Mouse (Mus musculus): ENCODE data around the gene R3hcc1l. TPM values are rescaled to one million over a fixed set of nuclear protein-coding genes. Genes with fewer than 3 reads are reported as not detected.

R3hcc1l gene
- polyA plus RNA-seq (2012) = 0.72 and 1.3 TPM in 2 replicates

DNA sequence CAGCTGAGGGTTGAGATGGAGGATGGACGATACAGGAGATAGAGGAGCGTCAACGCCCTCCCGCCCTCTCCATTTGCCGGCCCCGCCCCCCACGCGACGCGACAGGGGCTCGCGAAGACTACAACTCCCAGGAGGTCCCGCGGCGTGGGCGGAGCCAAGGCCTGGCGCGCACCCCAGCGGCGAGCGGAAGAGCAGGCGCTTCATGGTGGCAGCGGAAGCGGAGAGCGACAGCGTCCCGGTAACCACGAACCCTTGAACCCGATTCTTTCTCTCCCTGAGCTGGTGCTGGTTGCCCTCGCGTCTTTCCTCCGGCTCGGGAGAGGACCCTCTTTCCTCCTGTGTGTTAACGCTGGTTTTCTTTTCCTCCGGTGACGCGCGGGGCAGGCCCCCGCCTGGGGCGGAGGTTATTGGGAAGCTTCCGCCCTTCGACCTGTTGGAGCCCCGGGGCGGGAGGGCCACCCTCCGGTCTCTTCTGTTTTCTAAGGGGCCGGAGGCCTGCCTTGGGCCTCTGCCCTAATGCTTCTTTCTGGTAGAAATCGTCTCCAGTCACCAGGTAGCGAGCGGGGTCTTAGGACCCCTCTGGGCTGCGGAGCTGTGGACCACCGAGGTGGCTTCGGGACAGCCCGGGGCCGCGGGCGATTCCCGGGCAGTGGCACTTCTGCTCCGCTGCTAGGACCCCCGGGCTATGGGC, at the start of gene R3hcc1l:
Gene R3hcc1l (plus strand): TSS at position 140 of the 691 bp plus-strand sequence.
- no peak for TF ChIP-seq GATA1 (IDR thresholded peaks at IDR 0.05; ENCODE audit: low read length)

- no peak for TF ChIP-seq GATA1 (IDR thresholded peaks at IDR 0.05; ENCODE audit: low read length)
Measured at GRCm38 (mm10) chr19:42471571-42471970, 47.0 kb upstream of the R3hcc1l start.

GRCm38 (mm10) chr19:42472831-42473230, 45.7 kb upstream of the R3hcc1l start:
- no peak for TF ChIP-seq GATA1 (IDR thresholded peaks at IDR 0.05; ENCODE audit: low read length)

DNA sequence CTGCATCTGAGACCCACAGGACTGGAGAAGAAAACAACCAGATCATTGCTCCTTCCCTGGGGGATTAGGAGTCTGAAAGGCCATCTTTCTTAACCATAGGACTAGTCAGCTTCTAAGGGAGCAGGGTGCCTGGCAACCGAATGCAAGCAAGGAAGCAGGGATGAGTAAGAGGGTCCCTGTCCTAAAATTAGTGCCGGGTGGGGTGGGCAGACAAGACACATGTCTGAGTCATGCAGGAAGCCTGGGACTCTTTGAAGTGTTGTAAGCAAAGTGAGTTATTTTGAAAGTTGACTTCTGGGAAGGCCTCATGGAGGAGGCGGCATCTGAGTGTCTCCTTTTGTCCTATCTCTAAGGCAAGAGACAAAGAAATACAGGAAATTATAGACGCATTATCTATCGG, 40.8 kb upstream of the R3hcc1l start:
- TF ChIP-seq GATA1 (IDR thresholded peaks at IDR 0.05; ENCODE audit: low read length) = no peak

- TF ChIP-seq GATA1 (IDR thresholded peaks at IDR 0.05; ENCODE audit: low read length) = no peak
Measured at GRCm38 (mm10) chr19:42478303-42478702, 40.3 kb upstream of the R3hcc1l start.

DNA sequence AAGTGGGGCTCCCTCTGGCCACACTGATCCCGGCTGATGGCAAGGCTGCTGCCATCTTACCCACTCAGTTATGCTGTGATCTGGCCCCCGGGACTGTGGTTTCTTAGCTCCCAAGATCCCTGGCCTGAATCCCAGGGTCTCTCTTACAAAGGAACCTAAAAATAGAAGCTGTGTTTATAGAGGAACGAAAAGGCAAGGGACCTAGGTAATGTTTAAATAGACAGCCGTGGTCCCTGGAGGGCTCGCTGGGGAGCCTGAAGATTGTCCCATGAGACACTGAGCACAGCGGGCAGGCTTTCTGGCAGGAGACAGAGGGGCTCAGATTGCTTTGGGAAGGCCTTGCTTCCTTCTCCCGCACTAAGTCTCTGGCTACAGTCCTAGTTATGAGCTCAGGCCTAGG, 33.1 kb upstream of the R3hcc1l start:
- TF ChIP-seq GATA1 (IDR thresholded peaks at IDR 0.05; ENCODE audit: low read length) = no peak

DNA sequence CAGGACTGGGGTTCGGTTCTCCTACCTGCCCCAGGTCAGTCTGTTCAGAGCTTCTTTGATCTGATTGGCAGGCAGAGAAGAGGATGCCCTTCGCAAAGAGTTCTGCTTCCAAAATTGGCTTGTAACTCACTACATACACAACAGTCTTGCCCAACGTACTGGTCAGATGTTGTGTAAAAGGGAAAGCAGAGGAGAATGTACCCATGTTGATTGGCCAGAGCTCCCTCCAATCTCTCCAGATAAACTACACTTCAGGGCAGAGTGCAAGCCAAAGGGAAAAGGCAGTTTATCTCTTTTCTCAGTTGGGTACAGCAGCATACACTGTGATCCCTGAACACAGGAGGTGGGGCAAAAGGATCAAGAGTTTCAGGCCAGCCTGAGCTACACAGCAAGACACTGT, 31.3 kb upstream of the R3hcc1l start:
- no peak for TF ChIP-seq GATA1 (IDR thresholded peaks at IDR 0.05; ENCODE audit: low read length)

DNA sequence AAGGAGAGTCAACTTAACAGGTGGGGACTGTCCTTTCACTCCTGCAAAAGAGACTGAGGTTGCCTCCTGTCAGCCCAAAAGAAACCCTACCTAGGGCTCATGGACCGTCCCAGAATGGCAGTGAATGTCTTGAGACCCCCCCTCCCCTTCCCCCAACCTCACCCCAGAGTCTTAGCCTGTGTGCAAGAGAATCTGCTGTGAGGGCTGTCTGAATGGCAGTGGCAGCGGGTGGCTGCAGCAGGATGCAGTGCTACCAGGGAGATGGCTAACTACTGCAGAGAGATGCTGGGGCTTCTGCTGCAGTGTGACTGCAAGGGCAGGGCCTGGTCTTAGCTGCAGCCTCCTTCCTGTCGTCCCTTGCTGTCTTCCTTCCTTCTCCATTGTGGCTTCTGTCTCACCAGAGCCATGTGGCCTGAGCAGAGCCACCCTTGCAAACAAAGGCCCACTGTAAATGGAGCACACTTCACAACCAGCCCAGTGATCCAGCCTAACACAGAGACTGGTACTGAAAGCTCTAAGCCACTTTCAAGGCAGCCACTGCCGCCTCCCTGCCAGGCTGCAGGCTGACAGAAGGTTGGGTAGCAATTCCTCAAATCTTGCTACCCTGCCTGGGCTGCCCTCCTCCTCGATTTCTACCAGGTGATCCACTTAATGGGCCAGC, 25.2 kb upstream of the R3hcc1l start:
- no peak for TF ChIP-seq GATA1 (IDR thresholded peaks at IDR 0.05; ENCODE audit: low read length)

- no peak for TF ChIP-seq GATA1 (IDR thresholded peaks at IDR 0.05; ENCODE audit: low read length)
Measured at GRCm38 (mm10) chr19:42504156-42504555, 14.4 kb upstream of the R3hcc1l start.

DNA sequence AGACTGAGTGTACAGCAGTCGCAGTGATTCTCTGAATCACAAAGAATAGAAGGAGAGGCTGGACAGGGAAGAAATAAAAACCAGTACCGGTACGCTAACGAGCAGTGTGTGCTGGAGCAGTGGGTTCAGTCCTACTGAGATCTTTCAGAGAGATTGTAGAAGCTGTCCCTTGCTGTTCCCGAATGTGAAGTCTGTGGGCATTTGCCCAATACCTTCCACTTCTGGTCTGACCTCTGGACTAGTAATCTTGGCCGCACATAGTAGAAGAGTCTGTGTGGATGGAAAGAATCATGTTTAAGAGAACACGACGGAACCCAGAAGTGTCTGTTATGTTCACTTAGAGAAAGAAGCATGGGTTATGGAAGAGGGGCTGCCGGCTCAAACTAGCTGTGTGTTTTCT, 8.9 kb upstream of the R3hcc1l start:
- TF ChIP-seq GATA1 (IDR thresholded peaks at IDR 0.05; ENCODE audit: low read length) = no peak

DNA sequence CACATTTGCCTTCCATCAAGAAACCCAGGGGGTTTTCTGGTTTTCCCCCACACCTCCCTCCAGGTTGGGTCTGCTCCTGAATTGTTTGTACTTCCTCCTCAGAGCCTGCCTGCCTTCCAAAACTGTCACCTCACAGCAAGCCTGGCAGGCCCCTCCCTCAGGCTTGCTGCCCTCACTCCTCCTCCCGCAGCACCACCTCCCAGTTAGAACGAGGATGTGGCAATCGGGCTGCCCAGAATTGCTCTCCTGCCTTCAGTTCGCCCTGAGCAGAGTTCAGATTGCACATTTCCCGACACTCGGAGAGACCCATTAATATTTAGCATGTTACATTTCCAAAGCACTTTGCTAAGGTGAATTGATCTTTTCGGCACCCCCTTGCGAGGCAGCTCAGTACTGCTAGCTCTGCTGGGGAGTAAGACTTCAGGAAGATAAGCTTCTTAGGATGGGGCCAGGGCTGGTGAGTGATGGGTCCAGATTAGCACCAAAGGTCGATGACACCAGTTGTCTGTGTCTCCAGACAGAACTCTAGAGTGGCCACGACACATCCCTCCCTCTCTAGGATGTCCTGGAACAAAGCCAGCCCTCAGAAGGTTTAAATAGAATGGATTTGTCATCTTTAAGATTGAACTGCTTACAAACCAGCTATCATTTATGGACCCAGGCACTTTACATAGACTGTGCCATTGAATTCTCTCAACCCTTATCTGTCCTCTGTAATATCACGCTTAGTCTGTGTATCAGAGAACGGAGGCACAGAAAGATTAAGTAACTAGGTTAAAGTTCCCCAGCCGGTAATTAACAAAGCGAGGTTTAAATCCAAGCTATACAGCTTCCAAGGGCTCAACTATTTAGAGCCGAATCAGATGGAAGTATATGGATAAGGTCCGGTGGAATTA, 8.0 kb upstream of the R3hcc1l start:
- no peak for TF ChIP-seq GATA1 (IDR thresholded peaks at IDR 0.05; ENCODE audit: low read length)

GRCm38 (mm10) chr19:42515656-42516055, 2.9 kb upstream of the R3hcc1l start:
- TF ChIP-seq GATA1 (IDR thresholded peaks at IDR 0.05; ENCODE audit: low read length) = no peak

DNA sequence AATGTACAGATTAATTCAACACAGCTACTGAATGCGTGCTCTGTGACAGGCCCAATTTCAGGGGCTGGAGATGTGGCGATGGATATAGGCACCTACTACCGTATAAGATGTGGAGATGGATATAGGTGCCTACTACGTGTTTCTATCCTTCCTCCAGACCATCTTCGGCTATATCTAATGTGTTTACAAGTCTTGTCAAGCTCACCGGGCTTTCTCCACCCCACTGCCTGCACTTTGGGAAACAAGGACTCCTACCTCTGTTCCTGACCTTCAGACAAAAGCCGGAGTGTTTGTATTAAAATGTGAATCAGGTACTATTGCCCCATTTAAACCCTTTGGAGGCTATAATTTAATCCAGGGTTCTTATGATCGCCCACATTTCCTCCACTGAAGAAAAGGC, 2.4 kb upstream of the R3hcc1l start:
- no peak for TF ChIP-seq GATA1 (IDR thresholded peaks at IDR 0.05; ENCODE audit: low read length)

DNA sequence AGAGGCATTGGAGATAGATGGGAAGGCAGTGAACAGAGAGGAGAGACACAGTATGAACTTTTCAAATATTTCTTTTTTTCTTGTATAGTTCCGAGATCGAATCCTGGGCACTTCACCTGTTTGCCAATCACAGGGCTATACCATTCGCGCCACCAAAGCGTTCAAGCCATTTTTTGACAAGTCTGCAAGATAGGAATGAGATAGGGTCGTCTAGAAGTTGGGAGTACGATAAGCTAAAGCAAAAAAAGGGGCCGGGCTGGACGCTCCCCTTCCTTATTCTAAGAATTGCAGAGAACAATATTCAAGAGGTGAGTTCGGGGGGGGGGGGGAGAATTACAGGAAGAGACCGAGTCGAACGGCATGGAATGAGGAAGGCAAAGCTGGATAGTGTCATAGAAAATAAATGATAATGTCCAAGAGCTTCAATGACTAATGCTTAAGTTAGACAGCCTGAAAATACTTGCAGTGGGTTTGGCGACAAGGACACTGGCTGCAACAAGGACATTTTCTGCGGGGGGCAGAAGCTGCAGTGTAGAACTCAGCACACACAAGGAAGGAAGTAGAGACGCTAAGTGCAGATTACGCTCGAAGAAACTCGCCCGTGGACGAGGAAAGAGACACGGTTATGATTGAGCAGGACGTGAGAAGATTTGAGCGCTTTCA, 471 bp upstream of the R3hcc1l start:
- TF ChIP-seq GATA1 (IDR thresholded peaks at IDR 0.05; ENCODE audit: low read length) = no peak

DNA sequence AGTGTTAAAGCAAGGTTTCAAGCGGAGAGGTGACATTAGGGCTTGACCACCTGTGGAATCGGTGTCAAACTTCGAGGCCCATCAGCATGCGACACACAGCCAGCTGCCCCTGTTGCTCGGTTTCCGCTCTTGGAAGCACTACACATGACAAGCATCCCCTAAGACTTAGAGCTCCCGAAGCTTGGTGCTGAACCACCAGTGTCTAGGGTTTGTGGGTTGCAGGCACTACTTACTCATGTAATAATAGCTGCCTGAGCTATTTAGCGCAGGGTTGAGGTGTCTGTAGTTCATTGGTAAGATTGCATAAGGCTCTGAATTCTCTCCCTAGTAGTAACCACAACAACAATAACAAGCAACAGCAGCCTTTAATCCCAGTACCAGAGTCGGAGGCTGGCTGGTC, 1.2 kb downstream of the R3hcc1l start:
- TF ChIP-seq GATA1 (IDR thresholded peaks at IDR 0.05; ENCODE audit: low read length) = no peak

DNA sequence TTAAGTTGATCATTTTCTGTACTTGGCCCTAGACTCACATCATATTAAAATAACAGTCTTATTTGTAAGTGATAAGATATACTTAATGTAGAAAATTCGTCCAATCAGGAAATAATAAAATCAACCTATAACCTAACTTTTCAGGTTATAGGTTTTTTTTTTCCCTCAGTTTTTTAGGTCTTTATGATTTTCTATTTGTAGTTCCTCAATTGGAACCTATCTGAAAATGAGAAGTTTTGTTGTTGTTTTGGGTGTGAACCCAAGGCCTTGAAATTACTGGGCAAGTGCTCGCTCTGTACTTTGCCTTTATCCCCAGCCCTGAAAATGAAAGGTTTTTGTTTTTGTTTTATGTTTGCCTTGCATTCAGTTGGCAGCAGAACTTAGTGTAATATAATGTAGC, 6.1 kb downstream of the R3hcc1l start:
- TF ChIP-seq GATA1 (IDR thresholded peaks at IDR 0.05; ENCODE audit: low read length) = no peak

Data from G1E-ER4 (cell line).